Mouse (Mus musculus) forebrain, postnatal 0 days (tissue): ENCODE results near the gene Prkca. TPM values are rescaled to one million over a fixed set of nuclear protein-coding genes. Genes with fewer than 3 reads are reported as not detected.

ENCODE experiments used
- ATAC-seq: fragments of 200-750 bp; cut with Nextera tagmentation; 2 replicates; pipeline ENCODE4 v1.8.0; 2017; ENCODE audit warnings: mild to moderate bottlenecking, moderate library complexity
- DNase-seq: peaks from one replicate; pipeline ENCODE4 v3.0.0-alpha.2; 2015
- H3K27ac ChIP-seq: fragments of 300-500 bp; sonication (generic); 2 replicates; pipeline ENCODE4 v1.5.1; 2014; ENCODE audit warnings: low read depth, mild to moderate bottlenecking, antibody characterized with exemption, low read length, moderate library complexity, mixed read lengths
- H3K27me3 ChIP-seq: fragments of 300-500 bp; sonication (generic); 2 replicates; pipeline ENCODE4 v1.6.1; 2014; ENCODE audit warnings: mild to moderate bottlenecking, low read length, mixed read lengths; ENCODE audit not compliant: insufficient read depth
- H3K36me3 ChIP-seq: fragments of 300-500 bp; sonication (generic); 2 replicates; pipeline ENCODE4 v1.6.1; 2014; ENCODE audit warnings: mild to moderate bottlenecking, moderate library complexity; ENCODE audit not compliant: insufficient read depth
- H3K4me1 ChIP-seq: fragments of 300-500 bp; sonication (generic); 2 replicates; pipeline ENCODE4 v1.6.1; 2014; ENCODE audit warnings: antibody characterized with exemption; ENCODE audit not compliant: insufficient read depth
- H3K4me2 ChIP-seq: fragments of 300-500 bp; sonication (generic); 2 replicates; pipeline ENCODE4 v1.6.1; 2014; ENCODE audit warnings: low read depth, mild to moderate bottlenecking, moderate library complexity
- H3K4me3 ChIP-seq: fragments of 300-500 bp; sonication (generic); 2 replicates; pipeline ENCODE4 v1.5.1; 2014; ENCODE audit warnings: low read depth, low read length, mixed read lengths
- H3K9ac ChIP-seq: fragments of 300-500 bp; sonication (generic); 2 replicates; pipeline ENCODE4 v1.6.1; 2014; ENCODE audit warnings: mild to moderate bottlenecking
- H3K9me3 ChIP-seq: fragments of 300-500 bp; sonication (generic); 2 replicates; pipeline ENCODE4 v1.6.1; 2016; ENCODE audit warnings: low read length
- CTCF ChIP-seq: sonication (generic); IDR thresholded peaks from 2 replicates; pipeline ENCODE4 v1.5.1; 2016; ENCODE audit warnings: antibody characterized with exemption, control low read depth, low read depth
- WGBS: fragments of 180-500 bp; shearing (Covaris S2); extraction: QIAGEN DNeasy Blood & Tissue Kit; methylation state at CpG from one replicate; pipeline ENCODE4 v1.1.7; 2014; 5-methylcytosine and 5-hydroxymethylcytosine counted together
- polyA plus RNA-seq: library from polyadenylated mRNA; unstranded; fragments of >200 nt; fragmentation: Nextera tagmentation; extraction: Ambion mirVana; gene quantifications from 2 replicates; pipeline ENCODE4 v1.2.1, GENCODE M21; 2015
- total RNA-seq: library from RNA; depleted of rRNA; stranded (reverse); fragments of >200 nt; gene quantifications from 2 replicates; pipeline ENCODE4 v1.2.3, GENCODE M21; 2014

The Prkca gene
- total and polyA plus RNA-seq, 2 experiments from 2014 or later: 5.0 to 30.0 TPM

DNA sequence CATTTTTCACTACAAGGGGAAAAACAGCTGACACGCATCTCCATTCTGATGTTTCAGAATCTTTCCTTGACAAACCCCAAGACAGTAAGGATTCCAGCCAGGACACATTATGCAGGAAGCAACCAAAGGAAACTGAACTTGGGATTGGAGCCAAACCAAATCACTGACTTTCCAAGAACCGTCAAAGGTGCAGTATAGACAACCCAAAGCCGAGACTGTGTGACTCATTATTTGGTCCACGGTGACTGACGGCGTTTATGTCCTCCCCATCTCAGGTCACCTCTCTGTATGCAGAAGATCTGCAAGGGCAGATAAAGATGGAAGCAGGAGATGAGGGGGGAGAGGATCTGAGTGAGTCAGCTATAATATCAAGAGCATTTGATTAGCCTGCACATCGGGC lies 183.7 kb downstream of the Prkca start:
- no peak overlapping the region for H3K9ac ChIP-seq
- H3K9me3 ChIP-seq: no peaks in the 10 kb centered on the region; the same call in 1 of the 2 replicates
- H3K4me3 ChIP-seq: no peak overlapping the region
- no peaks in the 10 kb centered on the region; the same call in 1 of the 2 replicates for H3K36me3 ChIP-seq
- H3K4me2 ChIP-seq: no peak overlapping the region
- H3K27ac ChIP-seq: no peak overlapping the region
- no peak for TF ChIP-seq CTCF
- DNase-seq: no peak
- H3K27me3 ChIP-seq: no peaks in the 10 kb centered on the region
- no peak for ATAC-seq
- WGBS: 87% methylated on average over 7 of the region's 7 CpGs
- 0 out of 2 replicates have a peak, but pooled peaks cover 8% of the 10 kb centered on the region for H3K4me1 ChIP-seq

GRCm38 (mm10) chr11:108158046-108158445 lies 185.7 kb downstream of the Prkca start:
- Histone ChIP-seq H3K36me3 (no peaks in the 10 kb centered on the region; the same call in 1 of the 2 replicates), H3K4me1 (0 out of 2 replicates have a peak, but pooled peaks cover 8% of the 10 kb centered on the region), H3K4me2 (no peak overlapping the region), H3K27ac (no peak overlapping the region), H3K9ac (no peak overlapping the region), H3K9me3 (no peaks in the 10 kb centered on the region; the same call in 1 of the 2 replicates), H3K27me3 (no peaks in the 10 kb centered on the region), H3K4me3 (no peak overlapping the region)
- WGBS: 98% methylated on average over 3 of the region's 3 CpGs
- ATAC-seq: no peak
- no peak for TF ChIP-seq CTCF
- DNase-seq: no peak

GRCm38 (mm10) chr11:108157074-108157473 lies 186.7 kb downstream of the Prkca start:
- DNase-seq (no peak), ATAC-seq (no peak)
- Histone ChIP-seq H3K4me3 (no peak overlapping the region), H3K4me2 (no peak overlapping the region), H3K9ac (no peak overlapping the region), H3K4me1 (peaks cover 7% of the 10 kb centered on the region; the same call in 1 of the 2 replicates), H3K9me3 (no peaks in the 10 kb centered on the region; the same call in 1 of the 2 replicates), H3K27me3 (no peaks in the 10 kb centered on the region), H3K27ac (no peak overlapping the region), H3K36me3 (no peaks in the 10 kb centered on the region; the same call in 1 of the 2 replicates)
- no peak for TF ChIP-seq CTCF
- WGBS: 94% methylated on average over 5 of the region's 5 CpGs

DNA sequence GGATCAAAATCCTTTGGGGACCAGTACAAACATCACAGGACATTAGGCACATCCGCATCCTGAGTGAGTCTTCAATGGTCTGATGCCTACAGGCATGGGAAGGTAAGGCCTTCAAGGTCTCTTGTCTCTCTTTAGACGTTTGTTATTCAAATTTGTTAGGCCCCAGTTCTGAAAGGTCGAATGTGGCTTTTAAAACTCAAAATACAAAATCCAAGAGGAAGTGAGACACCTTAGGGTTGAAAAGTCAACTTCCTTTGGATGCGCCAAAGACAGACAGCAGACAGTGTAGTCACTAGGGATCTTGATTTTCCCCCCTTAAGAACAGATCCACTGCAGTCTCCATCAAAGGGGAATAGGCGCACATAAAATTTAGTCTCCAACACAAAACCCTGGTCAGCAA lies 187.6 kb downstream of the Prkca start:
- TF ChIP-seq CTCF: no peak

GRCm38 (mm10) chr11:108155088-108155580 lies 188.6 kb downstream of the Prkca start:
- Histone ChIP-seq H3K27ac (no peak overlapping the region), H3K4me1 (peaks cover 5% of the 10 kb centered on the region; the same call in 1 of the 2 replicates), H3K36me3 (no peaks in the 10 kb centered on the region; the same call in 1 of the 2 replicates), H3K4me3 (no peak overlapping the region), H3K27me3 (no peaks in the 10 kb centered on the region), H3K9me3 (no peaks in the 10 kb centered on the region; the same call in 1 of the 2 replicates), H3K9ac (no peak overlapping the region), H3K4me2 (no peak overlapping the region)
- DNase-seq: no peak
- WGBS: 92% methylated on average over 8 of the region's 8 CpGs
- no peak for TF ChIP-seq CTCF
- ATAC-seq: no peak

More for the DNA sequence above, 187.6 kb downstream of the Prkca start:
- peaks cover 5% of the 10 kb centered on the region; the same call in 1 of the 2 replicates for H3K4me1 ChIP-seq
- H3K36me3 ChIP-seq: no peaks in the 10 kb centered on the region; the same call in 1 of the 2 replicates
- no peak overlapping the region for H3K9ac ChIP-seq
- ATAC-seq (no peak), DNase-seq (no peak)
- H3K27ac ChIP-seq: no peak overlapping the region
- H3K27me3 ChIP-seq: no peaks in the 10 kb centered on the region
- no peak overlapping the region for H3K4me3 ChIP-seq
- whole genome bisulfite sequencing: 82% methylated on average over 5 of the region's 5 CpGs
- no peak overlapping the region for H3K4me2 ChIP-seq
- no peaks in the 10 kb centered on the region; the same call in 1 of the 2 replicates for H3K9me3 ChIP-seq

DNA sequence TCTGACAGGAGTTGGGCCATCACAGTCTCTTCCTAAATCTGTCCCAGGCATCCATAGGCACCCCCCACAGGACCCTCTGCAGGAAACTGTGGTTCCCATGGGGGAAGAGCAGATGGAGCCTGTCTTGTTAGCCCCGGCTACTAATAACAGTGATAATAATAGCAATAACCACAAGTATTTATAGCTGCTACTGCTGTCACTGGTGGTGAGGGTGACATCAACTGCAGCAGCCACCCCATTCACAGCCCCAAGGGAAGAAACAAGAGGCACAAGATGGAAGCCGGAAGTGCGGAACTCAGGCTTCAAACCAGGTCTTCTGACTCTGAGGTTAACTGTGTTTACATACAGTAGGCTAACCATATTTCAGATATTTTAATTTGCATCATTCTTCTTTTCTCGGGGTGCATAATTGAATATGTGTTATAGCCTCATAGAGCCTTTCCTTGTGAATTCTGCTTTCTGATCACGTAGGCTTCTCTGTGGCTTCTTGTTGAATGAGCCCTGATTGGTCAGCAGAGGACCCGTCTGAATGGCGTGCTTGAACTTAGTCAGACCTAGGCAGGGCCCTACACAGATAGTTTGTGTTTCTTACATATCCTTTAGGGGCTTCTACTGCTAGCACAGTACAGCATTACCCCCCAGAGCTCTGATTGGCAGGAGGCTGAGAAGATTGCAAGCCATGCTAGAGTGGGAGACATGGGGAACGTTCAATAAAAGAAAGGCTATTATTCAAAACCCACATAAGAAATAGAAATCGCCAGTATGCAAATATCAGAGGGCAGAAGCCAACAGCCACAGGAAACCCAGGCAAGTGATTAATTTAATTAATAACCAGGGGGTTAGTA lies 189.5 kb downstream of the Prkca start:
- WGBS: 68% methylated on average over 9 of the region's 9 CpGs

GRCm38 (mm10) chr11:108152591-108152990 lies 191.1 kb downstream of the Prkca start:
- 58% methylated on average over 4 of the region's 4 CpGs for WGBS
- Histone ChIP-seq H3K9me3 (no peaks in the 10 kb centered on the region), H3K4me1 (peaks cover 10% of the 10 kb centered on the region; the same call in 1 of the 2 replicates), H3K4me2 (no peak overlapping the region), H3K27me3 (no peaks in the 10 kb centered on the region), H3K27ac (no peak overlapping the region), H3K36me3 (no peaks in the 10 kb centered on the region; the same call in 1 of the 2 replicates), H3K9ac (no peak overlapping the region), H3K4me3 (no peak overlapping the region)
- no peak for ATAC-seq
- no peak for TF ChIP-seq CTCF
- DNase-seq: no peak

More for the DNA sequence above, 189.5 kb downstream of the Prkca start:
- no peak overlapping the region for H3K4me2 ChIP-seq
- TF ChIP-seq CTCF: no peak
- no peaks in the 10 kb centered on the region for H3K27me3 ChIP-seq
- no peak overlapping the region for H3K4me3 ChIP-seq
- no peak for ATAC-seq
- H3K9me3 ChIP-seq: no peaks in the 10 kb centered on the region; the same call in 1 of the 2 replicates
- H3K4me1 ChIP-seq: peaks cover 5% of the 10 kb centered on the region; the same call in 1 of the 2 replicates
- DNase-seq: no peak
- no peak overlapping the region for H3K9ac ChIP-seq
- H3K27ac ChIP-seq: no peak overlapping the region
- H3K36me3 ChIP-seq: no peaks in the 10 kb centered on the region; the same call in 1 of the 2 replicates
